Mouse (Mus musculus) ES-Bruce4 (cell line): ENCODE data around the gene Slc7a6. TPM values are rescaled to one million over a fixed set of nuclear protein-coding genes. Genes with fewer than 3 reads are reported as not detected.

Source experiments
- H3K27ac ChIP-seq: 2 replicates; pipeline ENCODE4 v1.5.1; 2012; ENCODE audit warnings: low read length, inconsistent platforms; ENCODE audit not compliant: insufficient read depth
- H3K27me3 ChIP-seq: 2 replicates; pipeline ENCODE4 v1.6.1; 2012; ENCODE audit warnings: mild to moderate bottlenecking, low read length, inconsistent platforms; ENCODE audit not compliant: control insufficient read depth, poor library complexity, insufficient read depth, severe bottlenecking
- H3K36me3 ChIP-seq: 2 replicates; pipeline ENCODE4 v1.6.1; 2012; ENCODE audit warnings: inconsistent platforms, mild to moderate bottlenecking, low read length, moderate library complexity; ENCODE audit not compliant: control insufficient read depth, poor library complexity, insufficient read depth, severe bottlenecking
- H3K4me1 ChIP-seq: one replicate; pipeline ENCODE4 v1.8.1; 2011; ENCODE audit warnings: low read length; ENCODE audit not compliant: control insufficient read depth, insufficient read depth
- H3K4me3 ChIP-seq: 2 replicates; pipeline ENCODE4 v1.5.1; 2011; ENCODE audit warnings: low read depth, mild to moderate bottlenecking, low read length
- H3K9ac ChIP-seq: 2 replicates; pipeline ENCODE4 v1.6.1; 2012; ENCODE audit warnings: low read depth, mild to moderate bottlenecking, inconsistent platforms; ENCODE audit not compliant: poor library complexity, severe bottlenecking
- H3K9me3 ChIP-seq: replicated peaks from 2 replicates; pipeline ENCODE4 v1.6.1; 2012; ENCODE audit warnings: mild to moderate bottlenecking, low read length, inconsistent platforms; ENCODE audit not compliant: control insufficient read depth, poor library complexity, insufficient read depth, severe bottlenecking
- CTCF ChIP-seq: IDR thresholded peaks from one replicate; pipeline ENCODE4 v1.8.1; 2011; ENCODE audit warnings: low read depth, low read length
- EP300 ChIP-seq: IDR thresholded peaks from 2 replicates; pipeline ENCODE4 v1.6.1; 2011; ENCODE audit warnings: low read depth, low read length; ENCODE audit not compliant: insufficient read depth
- POLR2A ChIP-seq: IDR thresholded peaks from one replicate; pipeline ENCODE4 v1.8.1; 2011; ENCODE audit warnings: low read length; ENCODE audit not compliant: insufficient read depth
- polyA plus RNA-seq: library from polyadenylated mRNA; stranded (reverse); fragments of >200 nt; gene quantifications from 2 replicates; pipeline ENCODE4 v1.2.4, GENCODE M21; 2011; ENCODE audit warnings: low read depth; ENCODE audit not compliant: missing spikeins, insufficient read depth, insufficient read length

Gene Slc7a6
- polyA plus RNA-seq, 1 experiment: 82.1 TPM

- Histone ChIP-seq H3K27ac (peak overlapping the region; percentile 91), H3K27me3 (peaks cover 3% of the 10 kb centered on the region; the same call in 1 of the 2 replicates), H3K9me3 (peaks cover 3% of the 10 kb centered on the region; the same call in 1 of the 2 replicates), H3K4me3 (peak overlapping the region; percentile 93), H3K4me1 (peaks cover 7% of the 10 kb centered on the region), H3K9ac (peak overlapping the region; percentile 93), H3K36me3 (no peaks in the 10 kb centered on the region)
- TF ChIP-seq POLR2A (peak; percentile 75), EP300 (peak; percentile 63; the same call in 1 of the 2 replicates), CTCF (no peak)
Measured at GRCm38 (mm10) chr8:106137906-106138477, 30.7 kb upstream of the Slc7a6 start.

- H3K27me3 ChIP-seq: peaks cover 3% of the 10 kb centered on the region; the same call in 1 of the 2 replicates
- H3K4me1 ChIP-seq: peaks cover 6% of the 10 kb centered on the region
- peak overlapping the region; percentile 91 for H3K27ac ChIP-seq
- H3K9me3 ChIP-seq: peaks cover 3% of the 10 kb centered on the region; the same call in 1 of the 2 replicates
- no peaks in the 10 kb centered on the region for H3K36me3 ChIP-seq
- TF ChIP-seq POLR2A: no peak
- no peak for TF ChIP-seq EP300
- no peak for TF ChIP-seq CTCF
- H3K9ac ChIP-seq: peak overlapping the region; percentile 93
- peak overlapping the region; percentile 93 for H3K4me3 ChIP-seq
Measured at GRCm38 (mm10) chr8:106138616-106139015, 30.0 kb upstream of the Slc7a6 start.

GRCm38 (mm10) chr8:106140191-106140590 lies 28.5 kb upstream of the Slc7a6 start:
- no peak overlapping the region for H3K9ac ChIP-seq
- H3K4me3 ChIP-seq: no peak overlapping the region
- no peak overlapping the region for H3K27ac ChIP-seq
- no peaks in the 10 kb centered on the region for H3K4me1 ChIP-seq
- TF ChIP-seq CTCF: no peak
- no peak for TF ChIP-seq EP300
- no peak for TF ChIP-seq POLR2A
- peaks cover 3% of the 10 kb centered on the region; the same call in 1 of the 2 replicates for H3K27me3 ChIP-seq
- H3K36me3 ChIP-seq: no peaks in the 10 kb centered on the region
- H3K9me3 ChIP-seq: peaks cover 3% of the 10 kb centered on the region; the same call in 1 of the 2 replicates

- Histone ChIP-seq H3K27ac (no peak overlapping the region; the same call in 1 of the 2 replicates), H3K4me3 (no peak overlapping the region), H3K36me3 (no peaks in the 10 kb centered on the region), H3K9ac (no peak overlapping the region), H3K4me1 (no peaks in the 10 kb centered on the region), H3K27me3 (peaks cover 3% of the 10 kb centered on the region; the same call in 1 of the 2 replicates), H3K9me3 (peaks cover 3% of the 10 kb centered on the region; the same call in 1 of the 2 replicates)
- no peak for TF ChIP-seq POLR2A
- no peak for TF ChIP-seq EP300
- TF ChIP-seq CTCF: peak; percentile 72
Measured at GRCm38 (mm10) chr8:106140769-106141168, 27.9 kb upstream of the Slc7a6 start.

GRCm38 (mm10) chr8:106145331-106145730 lies 23.3 kb upstream of the Slc7a6 start:
- no peaks in the 10 kb centered on the region for H3K36me3 ChIP-seq
- TF ChIP-seq CTCF (no peak), POLR2A (no peak), EP300 (no peak)
- H3K4me3 ChIP-seq: no peak overlapping the region
- H3K27me3 ChIP-seq: no peaks in the 10 kb centered on the region
- no peaks in the 10 kb centered on the region for H3K4me1 ChIP-seq
- H3K27ac ChIP-seq: no peak overlapping the region
- H3K9ac ChIP-seq: no peak overlapping the region
- peaks cover 3% of the 10 kb centered on the region; the same call in 1 of the 2 replicates for H3K9me3 ChIP-seq

- no peaks in the 10 kb centered on the region for H3K27me3 ChIP-seq
- no peaks in the 10 kb centered on the region for H3K36me3 ChIP-seq
- no peak overlapping the region for H3K27ac ChIP-seq
- H3K4me1 ChIP-seq: no peaks in the 10 kb centered on the region
- no peak overlapping the region for H3K4me3 ChIP-seq
- TF ChIP-seq CTCF: no peak
- no peak for TF ChIP-seq POLR2A
- TF ChIP-seq EP300: no peak
- H3K9ac ChIP-seq: no peak overlapping the region
- H3K9me3 ChIP-seq: peaks cover 3% of the 10 kb centered on the region; the same call in 1 of the 2 replicates
Measured at GRCm38 (mm10) chr8:106146014-106146413, 22.6 kb upstream of the Slc7a6 start.
